Mouse (Mus musculus): Measurements from ENCODE around the gene Rsph6a. TPM values are rescaled to one million over a fixed set of nuclear protein-coding genes. Genes with fewer than 3 reads are reported as not detected.

Gene Rsph6a
- not detected for polyA plus RNA-seq (2015; fragmentation: Illumina TruSeq; extraction: RNeasy Lipid Tissue Mini Kit (QIAGEN cat#74804); ENCODE audit: insufficient read depth, low read depth, low replicate concordance)

DNA sequence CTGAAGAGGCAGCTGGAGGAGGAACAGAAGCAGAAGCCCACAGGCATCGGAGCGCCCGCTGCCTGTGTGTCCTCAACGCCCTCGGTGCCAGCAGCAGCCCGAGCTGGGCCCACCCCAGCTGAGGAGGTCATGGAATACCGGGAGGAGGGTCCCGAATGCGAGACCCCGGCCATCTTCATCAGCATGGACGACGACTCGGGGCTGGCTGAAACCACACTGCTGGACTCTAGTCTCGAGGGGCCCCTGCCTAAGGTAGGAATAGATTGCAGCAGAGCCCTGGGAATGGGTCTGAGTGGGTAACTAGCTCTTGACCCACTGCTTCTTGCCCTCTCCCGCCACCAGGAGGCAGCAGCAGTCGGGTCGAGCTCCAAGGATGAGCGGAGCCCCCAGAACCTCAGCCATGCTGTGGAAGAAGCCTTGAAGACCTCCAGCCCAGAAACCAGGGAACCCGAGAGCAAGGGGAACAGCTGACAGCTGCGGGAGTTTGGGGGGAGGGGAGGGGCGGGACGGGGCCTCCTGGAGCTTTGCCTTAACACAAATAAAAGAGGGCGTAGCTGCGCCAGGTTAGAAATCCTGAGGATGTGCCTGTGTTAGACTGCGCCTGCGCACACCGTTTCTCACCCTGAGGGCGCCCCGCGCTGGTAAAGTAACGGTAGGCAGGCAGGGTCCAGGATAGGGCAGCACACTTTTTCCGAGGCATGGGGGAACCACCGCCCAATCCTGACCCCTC lies at the start of gene Rsph6a:
Gene Rsph6a, plus strand, starts transcription at position 644 of the 730 bp plus-strand sequence.

DNA sequence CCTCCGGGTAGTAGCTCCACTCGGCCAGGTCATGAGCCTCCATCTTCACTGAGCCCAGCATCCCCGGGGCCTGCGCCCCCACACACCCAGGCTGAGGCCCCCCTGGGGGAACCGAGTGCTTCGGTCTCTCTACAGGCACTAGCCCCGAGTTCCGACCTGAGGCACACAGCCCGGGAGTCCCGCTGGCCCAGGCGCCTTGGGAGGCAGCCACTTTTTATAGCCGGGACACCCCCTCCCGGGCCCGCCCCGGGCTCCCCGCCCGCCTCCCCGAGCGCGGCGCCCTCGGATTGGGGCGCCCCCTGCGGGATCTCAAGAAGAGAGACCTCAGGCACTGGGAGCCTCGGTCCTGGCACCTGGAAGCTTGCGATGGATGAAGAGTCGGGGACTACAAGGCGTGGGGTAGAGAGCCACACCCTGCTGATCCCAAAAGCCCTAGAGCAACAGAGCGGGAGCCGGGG lies 31.1 kb upstream of the Rsph6a start, which contains the start of gene Foxa3:
Gene Foxa3, minus strand, starts transcription at position 182 of the 458 bp plus-strand sequence.

DNA sequence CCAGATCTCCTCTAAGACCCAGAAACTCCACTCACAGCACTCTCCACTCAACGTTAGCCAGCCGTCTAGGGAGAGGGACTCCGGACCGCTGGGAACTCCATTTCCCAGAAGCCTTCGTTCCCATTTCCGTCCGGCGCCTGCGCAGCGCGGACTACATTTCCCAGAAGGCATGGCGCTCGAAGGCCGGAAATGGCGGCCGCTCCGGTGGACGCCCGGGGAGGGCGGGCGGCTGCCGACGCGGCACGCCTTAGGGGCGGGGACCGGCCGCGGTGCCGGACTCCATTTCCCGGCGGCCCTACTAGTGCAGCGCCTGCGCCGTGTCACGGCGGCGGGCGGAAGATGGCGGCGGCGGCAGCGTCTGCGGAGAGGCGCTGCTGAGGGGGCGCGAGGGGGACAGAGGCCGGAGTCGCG lies 30.4 kb upstream of the Rsph6a start, which contains the start of gene Sympk:
Gene Sympk, plus strand, starts transcription at position 282 of the 411 bp plus-strand sequence.

DNA sequence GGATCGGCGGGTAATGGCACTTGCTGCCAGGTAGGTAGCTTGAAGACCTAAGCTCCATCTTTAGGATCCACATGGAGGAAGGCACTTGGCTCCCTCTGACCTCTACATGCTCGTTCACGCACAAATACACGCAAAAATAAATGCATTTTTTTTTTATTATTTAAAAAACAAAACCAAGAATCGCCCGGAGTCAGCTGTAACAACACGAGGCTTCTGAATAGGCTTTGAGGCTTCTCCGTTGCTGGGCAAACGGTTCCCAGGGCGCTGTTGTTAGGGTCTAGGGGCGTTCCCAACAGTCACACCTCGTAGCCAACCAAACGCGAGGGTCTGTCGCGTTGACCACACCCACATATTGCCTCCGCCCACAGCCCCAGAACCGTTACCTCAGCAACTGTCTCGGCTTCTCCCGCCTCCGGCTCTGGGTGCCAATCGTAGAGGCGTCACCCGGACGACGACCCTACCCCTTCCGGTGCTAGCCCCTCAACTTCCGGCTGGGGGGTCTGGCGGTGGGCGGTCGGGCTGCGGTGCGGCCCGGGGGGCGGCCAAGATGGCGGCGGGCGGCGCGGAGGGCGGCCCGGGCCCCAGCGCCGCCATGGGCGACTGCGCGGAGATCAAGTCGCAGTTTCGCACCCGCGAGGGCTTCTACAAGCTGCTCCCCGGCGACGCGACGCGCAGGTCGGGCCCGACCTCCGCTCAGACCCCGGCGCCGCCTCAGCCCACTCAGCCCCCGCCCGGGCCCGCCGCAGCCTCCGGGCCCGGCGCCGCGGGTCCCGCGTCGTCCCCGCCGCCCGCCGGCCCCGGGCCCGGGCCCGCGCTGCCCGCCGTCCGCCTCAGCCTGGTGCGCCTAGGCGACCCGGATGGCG lies 21.5 kb downstream of the Rsph6a start, which contains the start of gene Dmwd:
Gene Dmwd, plus strand, starts transcription at position 505 of the 863 bp plus-strand sequence.

DNA sequence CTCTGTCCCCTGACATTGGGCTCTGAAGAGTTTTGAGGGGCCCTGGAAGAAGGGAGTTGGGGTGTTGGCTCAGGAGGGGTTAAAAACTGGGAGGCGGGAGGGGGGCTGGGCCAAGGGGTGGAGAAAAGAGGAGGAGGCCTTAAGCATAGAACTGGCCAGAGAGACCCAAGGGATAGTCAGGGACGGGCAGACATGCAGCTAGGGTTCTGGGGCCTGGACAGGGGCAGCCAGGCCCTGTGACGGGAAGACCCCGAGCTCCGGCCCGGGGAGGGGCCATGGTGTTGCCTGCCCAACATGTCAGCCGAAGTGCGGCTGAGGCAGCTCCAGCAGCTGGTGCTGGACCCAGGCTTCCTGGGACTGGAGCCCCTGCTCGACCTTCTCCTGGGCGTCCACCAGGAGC lies 29.2 kb downstream of the Rsph6a start, which contains the start of gene Dmpk:
Gene Dmpk, plus strand, starts transcription at position 149 of the 400 bp plus-strand sequence.

DNA sequence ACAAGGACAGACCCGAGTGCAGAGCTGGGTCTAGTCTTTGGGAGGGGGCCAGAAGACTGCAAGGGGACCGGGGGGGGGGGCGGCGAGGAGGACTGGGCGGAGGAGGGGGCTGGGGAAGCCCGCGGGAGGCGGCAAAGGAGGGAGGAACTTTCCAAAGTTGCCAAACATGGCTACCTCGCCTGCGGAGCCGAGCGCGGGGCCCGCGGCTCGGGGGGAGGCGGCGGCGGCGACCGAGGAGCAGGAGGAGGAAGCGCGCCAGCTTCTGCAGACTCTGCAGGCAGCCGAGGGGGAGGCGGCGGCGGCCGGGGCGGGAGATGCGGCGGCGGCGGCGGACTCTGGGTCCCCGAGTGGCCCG lies 40.0 kb downstream of the Rsph6a start, which contains the start of gene Six5:
Gene Six5, plus strand, starts transcription at position 124 of the 355 bp plus-strand sequence.

DNA sequence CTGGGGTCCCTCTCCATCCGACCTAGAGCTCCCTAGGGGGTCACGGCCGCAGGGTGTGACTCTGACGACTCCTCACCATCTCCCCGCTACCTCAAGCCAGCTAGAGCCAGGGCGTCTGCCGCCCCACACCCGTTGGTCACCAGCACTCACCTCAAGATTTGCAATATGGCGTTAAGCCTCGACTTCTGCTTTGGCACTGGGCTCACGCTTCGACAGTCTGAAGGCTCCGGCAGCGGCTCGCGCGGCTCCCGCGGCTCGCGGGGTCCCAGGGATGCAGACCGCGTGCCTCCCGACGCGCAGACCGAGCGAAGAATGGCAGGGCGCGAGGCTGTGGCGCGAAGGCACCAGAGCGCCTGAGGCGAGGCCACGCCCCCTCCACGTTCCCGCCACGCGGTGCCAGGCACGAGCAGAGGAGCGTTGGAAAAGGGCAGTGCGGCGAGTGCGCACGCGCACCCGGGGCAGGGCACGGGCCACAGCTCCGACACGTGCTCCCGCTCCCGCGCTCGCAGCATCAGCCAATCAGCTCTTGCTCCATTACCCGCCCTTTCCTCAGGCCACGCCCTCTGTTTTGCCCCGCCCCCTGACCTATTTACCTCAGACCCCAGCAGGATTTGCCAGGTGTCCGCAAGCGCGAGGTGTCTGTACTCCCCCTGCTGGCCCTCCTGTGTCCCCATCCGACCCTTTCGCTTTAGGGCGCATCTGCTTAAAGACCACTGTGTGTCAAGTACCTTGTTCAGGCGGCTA lies 63.7 kb downstream of the Rsph6a start, which contains the start of gene Gm4969:
Gene Gm4969, minus strand, starts transcription at position 341 of the 744 bp plus-strand sequence.

DNA sequence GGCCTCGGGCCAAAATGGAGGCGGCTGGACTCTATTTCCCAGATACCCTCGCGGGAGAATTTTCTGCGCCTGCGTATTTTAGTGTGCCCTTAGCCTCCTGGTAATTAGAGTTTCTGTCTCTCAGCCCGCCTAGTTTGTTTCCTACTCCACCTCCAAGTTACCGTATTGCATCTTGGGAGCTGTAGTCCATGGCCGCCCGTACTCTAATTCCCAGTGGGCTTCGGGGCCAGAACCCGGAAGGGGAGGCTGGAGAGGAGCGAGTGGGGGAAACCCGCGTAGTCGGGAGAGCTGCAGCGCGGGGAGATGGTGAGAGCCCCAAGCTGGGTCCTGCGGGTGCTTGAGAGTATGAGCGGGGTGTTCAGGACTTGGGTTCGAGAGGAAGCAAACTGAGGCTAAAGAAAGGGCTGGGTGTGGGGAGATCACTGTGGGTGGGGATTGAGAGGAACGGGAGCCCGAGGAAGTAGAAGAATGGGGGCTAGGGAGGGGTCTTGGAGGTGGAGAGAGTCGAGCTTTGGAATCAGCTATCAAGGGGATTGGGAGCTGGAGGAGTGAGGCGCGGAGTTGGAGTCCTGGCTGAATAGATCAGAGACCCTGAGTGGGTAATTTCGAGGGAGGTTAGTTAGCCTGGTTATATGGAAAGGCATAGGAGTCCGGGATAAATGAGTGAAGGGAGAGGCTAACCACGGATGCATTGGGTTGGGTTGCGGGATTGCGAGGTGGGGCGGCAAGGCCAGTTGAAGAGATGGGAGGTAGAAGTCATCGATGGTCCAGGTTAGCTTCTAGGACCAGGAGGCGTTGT lies 65.3 kb downstream of the Rsph6a start, which contains the start of gene Fbxo46:
Gene Fbxo46, plus strand, starts transcription at position 229 of the 799 bp plus-strand sequence.

Other genes starting within 250 kb of the Rsph6a start
- gene Psg17, start 233.1 kb upstream of the Rsph6a start, polyA plus RNA-seq (2015; fragmentation: Illumina TruSeq; extraction: RNeasy Lipid Tissue Mini Kit (QIAGEN cat#74804); ENCODE audit: insufficient read depth, low read depth, low replicate concordance), result not detected
- gene Mill2, start 214.7 kb upstream of the Rsph6a start, polyA plus RNA-seq (2015; fragmentation: Illumina TruSeq; extraction: RNeasy Lipid Tissue Mini Kit (QIAGEN cat#74804); ENCODE audit: insufficient read depth, low read depth, low replicate concordance), result 4.3 TPM
- gene Pglyrp1, start 183.4 kb upstream of the Rsph6a start, polyA plus RNA-seq (2015; fragmentation: Illumina TruSeq; extraction: RNeasy Lipid Tissue Mini Kit (QIAGEN cat#74804); ENCODE audit: insufficient read depth, low read depth, low replicate concordance), result not detected
- 4.1 TPM for gene Ccdc61, start 144.3 kb upstream of the Rsph6a start, polyA plus RNA-seq (2015; fragmentation: Illumina TruSeq; extraction: RNeasy Lipid Tissue Mini Kit (QIAGEN cat#74804); ENCODE audit: insufficient read depth, low read depth, low replicate concordance)
- 2.3 TPM for gene Nova2, start 128.8 kb upstream of the Rsph6a start, polyA plus RNA-seq (2015; fragmentation: Illumina TruSeq; extraction: RNeasy Lipid Tissue Mini Kit (QIAGEN cat#74804); ENCODE audit: insufficient read depth, low read depth, low replicate concordance)
- not detected for gene Nanos2, start 67.3 kb upstream of the Rsph6a start, polyA plus RNA-seq (2015; fragmentation: Illumina TruSeq; extraction: RNeasy Lipid Tissue Mini Kit (QIAGEN cat#74804); ENCODE audit: insufficient read depth, low read depth, low replicate concordance)
- 2.5 TPM for gene Mypop, start 63.4 kb upstream of the Rsph6a start, polyA plus RNA-seq (2015; fragmentation: Illumina TruSeq; extraction: RNeasy Lipid Tissue Mini Kit (QIAGEN cat#74804); ENCODE audit: insufficient read depth, low read depth, low replicate concordance)
- 5.9 TPM for gene Irf2bp1, start 50.6 kb upstream of the Rsph6a start, polyA plus RNA-seq (2015; fragmentation: Illumina TruSeq; extraction: RNeasy Lipid Tissue Mini Kit (QIAGEN cat#74804); ENCODE audit: insufficient read depth, low read depth, low replicate concordance)
- gene Foxa3, start 31.2 kb upstream of the Rsph6a start, polyA plus RNA-seq (2015; fragmentation: Illumina TruSeq; extraction: RNeasy Lipid Tissue Mini Kit (QIAGEN cat#74804); ENCODE audit: insufficient read depth, low read depth, low replicate concordance), result 5.9 TPM
- gene Sympk, start 30.3 kb upstream of the Rsph6a start, polyA plus RNA-seq (2015; fragmentation: Illumina TruSeq; extraction: RNeasy Lipid Tissue Mini Kit (QIAGEN cat#74804); ENCODE audit: insufficient read depth, low read depth, low replicate concordance), result 20.0 TPM
- 10.7 TPM for gene Dmwd, start 21.5 kb downstream of the Rsph6a start, polyA plus RNA-seq (2015; fragmentation: Illumina TruSeq; extraction: RNeasy Lipid Tissue Mini Kit (QIAGEN cat#74804); ENCODE audit: insufficient read depth, low read depth, low replicate concordance)
- gene Dmpk, start 29.2 kb downstream of the Rsph6a start, polyA plus RNA-seq (2015; fragmentation: Illumina TruSeq; extraction: RNeasy Lipid Tissue Mini Kit (QIAGEN cat#74804); ENCODE audit: insufficient read depth, low read depth, low replicate concordance), result 15.3 TPM
- 8.4 TPM for gene Six5, start 39.9 kb downstream of the Rsph6a start, polyA plus RNA-seq (2015; fragmentation: Illumina TruSeq; extraction: RNeasy Lipid Tissue Mini Kit (QIAGEN cat#74804); ENCODE audit: insufficient read depth, low read depth, low replicate concordance)
- not detected for gene Gm4969, start 63.7 kb downstream of the Rsph6a start, polyA plus RNA-seq (2015; fragmentation: Illumina TruSeq; extraction: RNeasy Lipid Tissue Mini Kit (QIAGEN cat#74804); ENCODE audit: insufficient read depth, low read depth, low replicate concordance)
- gene Fbxo46, start 65.2 kb downstream of the Rsph6a start, polyA plus RNA-seq (2015; fragmentation: Illumina TruSeq; extraction: RNeasy Lipid Tissue Mini Kit (QIAGEN cat#74804); ENCODE audit: insufficient read depth, low read depth, low replicate concordance), result 1.5 TPM
- gene Qpctl, start 94.6 kb downstream of the Rsph6a start, polyA plus RNA-seq (2015; fragmentation: Illumina TruSeq; extraction: RNeasy Lipid Tissue Mini Kit (QIAGEN cat#74804); ENCODE audit: insufficient read depth, low read depth, low replicate concordance), result 5.5 TPM
- gene Snrpd2, start 95.0 kb downstream of the Rsph6a start, polyA plus RNA-seq (2015; fragmentation: Illumina TruSeq; extraction: RNeasy Lipid Tissue Mini Kit (QIAGEN cat#74804); ENCODE audit: insufficient read depth, low read depth, low replicate concordance), result 17.7 TPM
- gene Gipr, start 111.4 kb downstream of the Rsph6a start, polyA plus RNA-seq (2015; fragmentation: Illumina TruSeq; extraction: RNeasy Lipid Tissue Mini Kit (QIAGEN cat#74804); ENCODE audit: insufficient read depth, low read depth, low replicate concordance), result 6.9 TPM
- gene Eml2, start 121.7 kb downstream of the Rsph6a start, polyA plus RNA-seq (2015; fragmentation: Illumina TruSeq; extraction: RNeasy Lipid Tissue Mini Kit (QIAGEN cat#74804); ENCODE audit: insufficient read depth, low read depth, low replicate concordance), result 6.4 TPM
- 3.5 TPM for gene Gpr4, start 157.8 kb downstream of the Rsph6a start, polyA plus RNA-seq (2015; fragmentation: Illumina TruSeq; extraction: RNeasy Lipid Tissue Mini Kit (QIAGEN cat#74804); ENCODE audit: insufficient read depth, low read depth, low replicate concordance)
- gene Opa3, start 173.6 kb downstream of the Rsph6a start, polyA plus RNA-seq (2015; fragmentation: Illumina TruSeq; extraction: RNeasy Lipid Tissue Mini Kit (QIAGEN cat#74804); ENCODE audit: insufficient read depth, low read depth, low replicate concordance), result 3.2 TPM
- gene Vasp, start 217.1 kb downstream of the Rsph6a start, polyA plus RNA-seq (2015; fragmentation: Illumina TruSeq; extraction: RNeasy Lipid Tissue Mini Kit (QIAGEN cat#74804); ENCODE audit: insufficient read depth, low read depth, low replicate concordance), result 15.6 TPM
- gene Ppm1n, start 225.4 kb downstream of the Rsph6a start, polyA plus RNA-seq (2015; fragmentation: Illumina TruSeq; extraction: RNeasy Lipid Tissue Mini Kit (QIAGEN cat#74804); ENCODE audit: insufficient read depth, low read depth, low replicate concordance), result not detected
- gene Rtn2, start 227.9 kb downstream of the Rsph6a start, polyA plus RNA-seq (2015; fragmentation: Illumina TruSeq; extraction: RNeasy Lipid Tissue Mini Kit (QIAGEN cat#74804); ENCODE audit: insufficient read depth, low read depth, low replicate concordance), result 0.98 TPM